Mouse (Mus musculus): ENCODE measurements around the gene Fbxo9.
"Not testable (repeated sequence)": the region's sequence is repeated elsewhere in the genome, so short reads cannot be mapped to it uniquely, and the experiment has no call there.

Fbxo9 gene

DNA sequence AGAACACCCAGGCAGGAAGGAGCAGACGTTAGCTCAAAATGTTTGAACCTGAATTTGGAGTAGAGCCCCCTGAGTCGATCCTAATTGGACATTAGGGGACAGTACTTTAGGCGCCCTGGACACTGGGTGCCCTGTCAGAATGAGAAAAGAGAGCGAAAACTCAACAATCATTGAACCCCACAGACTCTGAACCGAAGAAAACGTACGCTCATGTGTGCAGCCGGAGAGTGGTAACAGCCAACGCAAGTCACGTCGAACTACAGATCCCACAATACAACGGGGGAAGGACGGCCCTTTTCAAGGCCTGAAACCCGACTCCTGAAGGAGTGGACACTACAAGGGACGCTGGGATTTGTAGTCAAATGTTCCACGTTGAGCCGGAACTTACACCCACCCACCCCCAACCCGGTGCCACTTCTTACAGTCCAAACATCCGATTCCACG is at the start of gene Fbxo9, which contains the start of gene Ick:
Gene Fbxo9, minus strand, starts transcription at position 270 of the 444 bp plus-strand sequence.
Gene Ick, plus strand, starts transcription at position 397 of the 444 bp plus-strand sequence.
- peak; percentile 98 for DNase-seq (ENCODE audit: low read depth, low spot score)

- DNase-seq (ENCODE audit: low read depth, low spot score): no peak
Measured at GRCm38 (mm10) chr9:78157221-78157620, 48.4 kb upstream of the Fbxo9 start.

DNA sequence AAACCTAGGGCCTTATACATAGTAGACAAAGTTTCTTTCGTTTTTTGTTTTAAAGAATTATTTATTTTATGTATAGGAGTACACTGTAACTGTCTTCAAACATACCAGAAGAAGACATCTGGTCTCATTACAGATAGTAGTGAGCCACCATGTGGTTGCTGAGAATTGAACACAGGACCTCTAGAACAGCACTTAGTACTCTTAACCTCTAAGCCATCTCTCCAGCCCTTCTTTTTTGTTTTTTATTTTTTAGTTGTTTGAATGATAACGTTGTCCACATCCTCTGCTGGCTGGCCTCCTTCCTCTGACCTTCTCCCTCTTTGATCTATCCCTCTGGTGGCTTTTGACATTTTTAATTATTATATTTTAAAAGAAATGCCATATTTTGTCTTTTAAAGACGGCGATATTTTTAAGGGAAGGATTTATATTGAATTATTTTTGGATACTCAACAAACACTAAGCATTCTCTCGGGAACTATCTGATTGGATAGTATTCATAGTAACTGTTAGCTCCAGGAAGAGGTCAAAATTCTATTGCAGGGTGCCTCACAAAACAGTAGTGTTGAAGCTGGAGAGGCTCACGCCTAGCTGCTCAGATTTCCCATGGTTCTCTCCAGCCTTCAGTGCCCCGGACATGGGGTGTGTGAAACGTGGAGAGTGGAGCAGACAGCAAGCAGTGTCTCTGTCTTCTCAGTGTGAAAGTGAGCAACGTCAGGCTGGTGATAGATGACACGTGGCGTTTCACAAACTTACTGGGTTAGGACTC is 45.5 kb upstream of the Fbxo9 start:
- DNase-seq (ENCODE audit: low read depth, low spot score): no peak

DNA sequence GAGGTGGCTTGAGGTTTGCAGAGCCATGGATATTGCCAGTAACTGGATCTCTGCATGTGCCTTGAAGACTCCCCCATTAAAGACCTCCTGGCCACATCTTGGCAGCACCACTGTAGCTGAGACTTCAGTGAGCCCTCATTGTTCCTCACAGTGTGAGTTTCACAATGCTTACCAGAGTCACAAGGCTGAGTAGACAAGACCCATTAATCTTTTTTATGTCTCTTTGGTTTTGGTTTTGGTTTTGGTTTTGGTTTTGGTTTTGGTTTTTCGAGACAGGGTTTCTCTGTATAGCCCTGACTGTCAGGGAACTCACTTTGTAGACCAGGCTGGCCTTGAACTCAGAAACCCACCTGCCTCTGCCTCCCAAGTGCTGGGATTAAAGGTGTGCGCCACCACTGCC is 40.9 kb upstream of the Fbxo9 start:
- not testable (repeated sequence) for DNase-seq (ENCODE audit: low read depth, low spot score)

GRCm38 (mm10) chr9:78148149-78148548 is 39.3 kb upstream of the Fbxo9 start:
- DNase-seq (ENCODE audit: low read depth, low spot score): no peak

DNA sequence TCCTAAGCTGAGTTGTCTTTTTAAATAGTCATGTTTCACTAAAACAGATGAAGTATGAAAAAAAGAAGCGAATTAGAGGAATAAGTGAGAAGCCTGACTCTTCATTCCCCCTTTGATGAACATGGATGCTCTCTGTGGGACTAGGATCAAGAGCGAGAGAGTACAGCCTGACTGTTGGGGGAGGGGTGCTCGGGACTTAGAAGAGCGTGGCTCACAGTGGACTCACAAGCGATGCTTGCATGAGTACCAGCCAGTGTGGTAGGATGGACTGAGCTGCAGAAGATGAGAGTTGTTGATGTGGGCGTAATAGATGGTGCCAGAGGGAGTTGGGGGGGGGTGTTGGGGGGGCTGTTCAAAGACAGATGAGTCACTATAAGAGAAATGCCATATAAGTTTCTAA is 37.8 kb upstream of the Fbxo9 start:
- peak; percentile 48 for DNase-seq (ENCODE audit: low read depth, low spot score)

- DNase-seq (ENCODE audit: low read depth, low spot score): peak; percentile 80
Measured at GRCm38 (mm10) chr9:78146099-78146498, 37.2 kb upstream of the Fbxo9 start.

GRCm38 (mm10) chr9:78139463-78139862 is 30.6 kb upstream of the Fbxo9 start:
- no peak for DNase-seq (ENCODE audit: low read depth, low spot score)

DNA sequence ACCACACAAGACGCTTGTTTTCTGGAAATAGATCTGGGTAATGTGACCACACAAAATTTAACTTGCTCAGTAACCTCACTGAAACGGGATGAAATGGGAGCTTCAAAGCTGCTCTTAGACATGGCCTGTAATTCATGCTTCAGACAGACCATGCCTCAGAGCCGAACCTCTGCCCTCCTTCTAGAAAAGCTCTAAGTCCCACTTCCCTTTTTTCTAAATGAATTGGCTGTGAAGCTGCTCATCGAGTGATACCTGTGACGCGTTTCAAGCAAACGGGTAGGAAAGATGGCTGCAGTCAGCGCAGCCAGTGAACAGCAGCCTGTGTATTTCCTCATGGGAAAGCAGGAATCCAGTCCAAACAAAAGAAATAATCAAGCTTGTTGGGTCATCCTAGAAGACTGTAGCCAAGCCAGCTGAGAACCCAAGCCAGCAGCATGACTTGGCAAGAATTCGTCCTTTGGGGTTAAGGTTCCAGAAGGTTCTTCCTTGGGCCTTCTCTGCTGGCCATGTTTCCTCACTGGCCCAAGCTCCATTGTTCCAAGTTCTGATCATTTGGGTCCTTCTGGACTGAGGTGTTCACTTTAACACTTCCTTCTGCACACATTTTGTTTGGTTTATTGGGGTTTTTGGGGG is 29.3 kb upstream of the Fbxo9 start:
- no peak for DNase-seq (ENCODE audit: low read depth, low spot score)

GRCm38 (mm10) chr9:78135658-78136057 is 26.8 kb upstream of the Fbxo9 start:
- no peak for DNase-seq (ENCODE audit: low read depth, low spot score)

GRCm38 (mm10) chr9:78126643-78127042 is 17.8 kb upstream of the Fbxo9 start:
- no peak for DNase-seq (ENCODE audit: low read depth, low spot score)

DNA sequence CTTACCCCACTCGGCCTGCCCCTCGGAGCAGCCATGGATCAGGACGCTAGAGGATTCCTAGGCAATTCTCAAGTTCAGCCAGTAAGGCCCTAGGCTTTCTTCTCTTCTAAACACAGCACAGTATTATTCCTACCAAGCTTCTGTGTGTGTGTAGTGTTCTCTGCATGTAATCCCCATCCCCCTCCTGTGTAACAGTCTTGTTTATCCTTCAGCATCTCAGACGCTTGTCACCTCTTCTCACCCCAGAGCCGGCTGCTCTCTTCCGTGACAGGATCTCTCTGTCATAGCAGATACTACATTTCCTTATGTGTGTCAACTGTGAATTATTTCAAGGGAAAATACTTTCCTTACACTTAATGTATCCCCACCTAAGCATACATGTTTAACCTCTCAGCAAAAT is 17.1 kb upstream of the Fbxo9 start:
- no peak for DNase-seq (ENCODE audit: low read depth, low spot score)

DNA sequence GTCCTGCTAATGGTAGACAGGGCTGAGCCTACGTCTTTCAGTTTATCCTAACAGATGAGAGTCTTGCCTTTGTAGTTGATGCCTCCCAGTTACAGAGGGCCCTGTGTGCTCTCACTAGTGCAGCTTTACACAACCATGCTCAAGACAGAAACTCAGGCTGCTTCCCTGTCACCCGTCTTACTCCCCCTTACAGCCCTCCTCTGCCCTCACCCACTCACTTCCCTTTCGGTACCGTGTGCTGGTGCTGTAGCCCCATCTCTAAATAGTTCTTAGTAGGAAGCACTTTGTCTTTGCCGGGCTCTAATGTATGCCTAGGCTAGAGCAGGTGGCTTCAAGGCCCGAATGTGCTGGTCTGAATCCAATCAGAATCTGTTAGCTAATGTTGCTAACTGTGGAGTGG is 15.4 kb upstream of the Fbxo9 start:
- no peak for DNase-seq (ENCODE audit: low read depth, low spot score)

DNA sequence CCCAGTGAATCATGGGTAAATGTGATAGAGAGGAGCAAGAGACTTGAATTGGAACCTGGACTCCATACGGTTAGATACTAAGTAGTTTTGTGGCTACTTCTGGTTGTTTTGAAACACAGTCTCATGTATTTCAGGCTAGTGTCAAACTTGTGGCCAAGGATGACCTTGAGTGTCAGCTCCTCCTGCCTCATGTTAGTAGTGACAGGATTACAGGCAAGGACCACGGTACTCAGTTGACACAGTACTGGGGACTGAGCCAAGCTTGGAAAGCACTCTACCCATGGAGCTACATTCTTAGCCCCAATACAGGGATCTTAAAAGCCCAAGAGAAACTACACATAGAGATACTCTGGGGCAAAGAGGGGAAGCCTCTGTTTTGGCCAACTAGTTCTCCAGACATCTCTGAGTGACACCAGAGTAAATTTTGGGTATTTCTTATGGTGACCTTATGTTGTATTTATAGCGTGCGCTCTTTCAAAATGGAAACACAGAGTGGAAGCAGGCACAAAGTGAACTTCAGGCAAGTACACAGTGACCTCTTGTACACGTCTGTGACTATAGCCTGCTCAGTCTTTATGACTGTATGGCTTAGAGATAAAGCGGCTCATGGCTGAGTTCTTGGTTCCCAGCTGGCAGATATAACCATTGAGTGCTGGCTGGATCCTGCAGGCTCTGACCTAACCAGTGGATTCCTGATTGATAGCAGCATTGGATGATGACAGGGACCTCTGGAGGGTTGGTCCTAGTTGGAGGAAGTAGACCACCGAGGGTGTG is 14.3 kb upstream of the Fbxo9 start:
- DNase-seq (ENCODE audit: low read depth, low spot score): no peak

DNA sequence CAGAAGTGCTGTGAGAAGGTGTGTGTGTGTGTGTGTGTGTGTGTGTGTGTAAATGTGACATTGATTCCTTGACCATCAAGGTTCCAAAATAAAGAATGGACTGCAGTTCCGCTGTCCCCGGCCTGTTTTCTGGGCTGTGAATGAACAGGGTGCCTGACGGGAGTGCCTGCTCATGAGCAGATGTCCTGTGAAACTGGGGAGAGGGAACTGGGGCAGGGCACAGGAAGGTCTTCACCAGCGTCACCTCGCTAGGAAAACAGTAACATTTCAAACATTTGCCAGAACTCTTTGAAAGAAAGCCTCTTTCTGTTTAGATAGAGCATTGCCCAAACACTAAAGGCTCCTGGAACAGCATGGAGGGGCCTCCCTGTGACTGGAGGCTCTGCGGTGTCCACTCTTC is 13.1 kb upstream of the Fbxo9 start:
- DNase-seq (ENCODE audit: low read depth, low spot score): no peak

DNA sequence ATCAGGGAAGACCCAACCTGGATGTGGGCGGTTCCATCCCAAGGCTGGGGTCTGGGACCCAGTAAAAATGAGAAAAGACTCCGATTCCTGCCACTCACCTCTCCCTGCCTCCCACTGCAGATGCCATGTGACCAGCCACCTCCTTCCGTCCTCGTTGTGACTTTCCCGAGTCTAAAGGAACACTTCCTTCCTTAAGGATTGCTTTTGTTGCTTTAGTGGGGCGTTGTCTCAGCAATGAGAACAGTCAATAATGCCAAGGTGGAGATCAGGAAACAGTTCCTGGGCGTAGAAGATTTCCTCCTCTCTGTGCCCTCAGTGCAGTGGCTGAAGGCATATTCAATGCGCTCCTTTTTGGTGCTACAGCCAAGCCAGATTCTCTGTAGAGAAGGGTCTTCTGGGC is 12.5 kb upstream of the Fbxo9 start:
- DNase-seq (ENCODE audit: low read depth, low spot score): no peak

- DNase-seq (ENCODE audit: low read depth, low spot score): no peak
Measured at GRCm38 (mm10) chr9:78117690-78118089, 8.8 kb upstream of the Fbxo9 start.

DNA sequence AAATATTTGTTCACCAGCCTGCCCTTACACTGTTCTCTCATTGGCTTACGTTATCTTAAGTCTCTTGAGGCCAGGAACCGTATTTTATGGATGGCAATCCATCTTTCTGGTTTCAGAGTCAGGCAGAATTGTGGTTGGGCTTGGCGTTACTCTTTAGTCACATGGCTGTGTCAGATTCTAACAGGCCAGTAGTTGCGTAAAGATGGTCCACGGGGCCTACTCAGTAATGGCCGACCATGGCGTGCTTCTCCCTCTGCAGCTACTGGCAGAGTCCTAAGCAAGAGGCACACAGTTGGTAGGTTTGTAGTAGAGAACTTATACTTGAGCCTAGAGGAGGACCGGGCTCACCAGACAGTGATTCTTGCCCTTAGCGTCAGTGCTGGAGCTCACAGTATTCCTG is 6.9 kb upstream of the Fbxo9 start:
- no peak for DNase-seq (ENCODE audit: low read depth, low spot score)

- DNase-seq (ENCODE audit: low read depth, low spot score): no peak
Measured at GRCm38 (mm10) chr9:78113538-78113885, 4.6 kb upstream of the Fbxo9 start.

- peak; percentile 70 for DNase-seq (ENCODE audit: low read depth, low spot score)
Measured at GRCm38 (mm10) chr9:78112770-78113537, 4.1 kb upstream of the Fbxo9 start.

GRCm38 (mm10) chr9:78111456-78111855 is 2.6 kb upstream of the Fbxo9 start:
- DNase-seq (ENCODE audit: low read depth, low spot score): no peak

GRCm38 (mm10) chr9:78109656-78110055 is 791 bp upstream of the Fbxo9 start:
- DNase-seq (ENCODE audit: low read depth, low spot score): no peak

Data from telencephalon, adult 2 months (tissue).